Mouse (Mus musculus) retina, embryonic 14.5 days (tissue): ENCODE data around the gene Tnp2.

Source experiments
- DNase-seq: peaks from one replicate; pipeline ENCODE4 v3.0.0-alpha.2; 2015; ENCODE audit warnings: low spot score

Tnp2 gene

DNA sequence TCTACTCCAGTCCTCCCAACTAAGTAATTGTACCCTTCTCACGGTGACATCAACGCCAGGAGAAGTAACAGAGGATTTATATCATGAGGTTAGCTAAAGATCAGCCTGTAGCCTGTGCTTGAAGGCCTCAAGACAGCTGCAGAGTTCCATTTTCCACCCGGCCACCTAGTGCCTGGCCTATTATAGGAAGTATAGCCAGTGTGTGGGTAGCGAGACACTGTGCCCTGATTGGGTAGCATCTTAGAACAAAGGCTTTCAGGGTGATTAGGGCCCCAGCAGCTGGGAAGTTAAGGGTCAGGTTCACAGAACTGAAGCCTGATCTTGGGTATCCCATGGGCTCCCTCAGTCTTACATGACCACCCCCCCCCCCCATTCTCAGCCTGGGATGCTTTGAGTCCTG is 406 bp upstream of the Tnp2 start:
- DNase-seq, result peak; percentile 38

DNA sequence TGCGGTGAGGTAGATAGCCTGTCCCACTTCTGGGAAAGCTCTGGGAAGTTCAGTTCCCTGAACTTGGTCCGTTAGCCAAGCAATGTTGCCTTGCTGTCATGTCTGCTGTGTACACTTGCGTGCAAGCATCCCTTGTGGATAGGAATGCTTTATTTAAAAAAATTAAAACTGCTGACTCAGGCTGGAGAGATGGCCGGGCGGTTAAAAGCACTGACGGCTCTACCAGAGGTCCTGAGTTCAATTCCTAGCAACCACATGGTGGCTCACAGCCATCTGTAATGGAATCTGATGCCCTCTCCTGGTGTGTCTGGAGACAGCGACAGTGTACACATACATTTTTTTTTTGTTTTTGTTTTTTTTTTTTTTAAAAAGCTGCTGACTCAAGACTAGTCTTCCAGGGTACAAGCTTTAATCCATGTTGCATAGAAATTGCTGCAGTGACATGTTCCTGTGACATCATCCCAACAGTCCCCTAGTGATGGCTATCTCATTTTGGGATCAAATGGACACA is 857 bp downstream of the Tnp2 start:
- no peak for DNase-seq

DNA sequence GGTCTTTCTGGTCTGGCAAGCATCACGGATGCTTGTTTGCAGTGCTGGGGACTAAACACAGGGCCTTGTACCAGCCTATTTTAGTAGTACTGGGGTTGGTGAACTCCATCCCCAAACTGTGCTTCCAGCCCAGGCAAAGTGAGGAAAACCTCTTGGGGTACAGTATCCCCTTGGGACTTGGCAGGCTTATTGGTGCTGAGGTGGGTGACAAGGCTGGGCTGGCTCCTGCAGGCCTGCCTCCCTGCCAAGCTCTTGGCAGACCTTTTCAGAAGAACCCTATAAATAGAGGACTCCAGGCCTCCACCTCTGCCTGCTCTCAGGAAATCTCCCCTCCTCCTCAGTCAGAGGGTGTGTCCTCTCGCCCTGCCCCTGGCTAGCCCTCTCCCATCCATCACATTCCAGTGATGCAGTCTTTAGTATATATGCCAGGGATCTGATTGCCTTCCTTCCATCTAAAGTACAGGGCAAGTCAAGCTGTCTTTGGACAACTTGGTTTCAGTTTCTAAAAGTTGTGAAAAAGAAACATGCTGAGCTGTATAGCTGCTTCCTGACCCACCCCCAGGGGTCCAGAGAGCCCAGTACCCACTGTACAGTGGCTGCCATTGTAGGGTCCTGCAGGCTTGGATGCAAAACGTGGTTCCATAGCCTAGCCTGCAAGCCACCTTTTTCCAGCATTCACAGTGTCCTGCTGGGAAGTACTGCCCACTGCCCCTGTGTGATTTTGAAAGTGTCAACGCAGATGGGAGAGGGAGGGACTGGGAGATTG is 1.5 kb downstream of the Tnp2 start:
- no peak for DNase-seq

DNA sequence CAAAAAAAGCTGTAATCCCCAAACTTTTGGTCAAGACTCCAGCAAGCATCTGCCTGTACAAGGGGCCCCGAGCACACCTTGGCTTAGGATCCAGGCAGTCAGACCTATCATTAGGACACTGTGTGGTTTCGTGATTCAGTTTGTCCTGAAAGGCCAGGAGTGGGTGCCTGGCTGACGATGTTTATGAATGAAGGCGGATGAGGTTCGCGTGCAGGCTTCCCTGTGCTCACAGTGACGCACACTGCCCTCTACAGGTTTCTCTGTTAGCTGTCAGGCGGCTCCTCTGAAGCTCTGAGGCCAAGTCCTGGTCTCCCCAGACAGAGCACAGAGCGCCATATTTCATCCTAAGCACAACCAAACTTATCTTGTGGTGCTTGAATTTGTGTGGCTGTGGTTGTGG is 2.2 kb downstream of the Tnp2 start:
- peak; percentile 95 for DNase-seq

DNA sequence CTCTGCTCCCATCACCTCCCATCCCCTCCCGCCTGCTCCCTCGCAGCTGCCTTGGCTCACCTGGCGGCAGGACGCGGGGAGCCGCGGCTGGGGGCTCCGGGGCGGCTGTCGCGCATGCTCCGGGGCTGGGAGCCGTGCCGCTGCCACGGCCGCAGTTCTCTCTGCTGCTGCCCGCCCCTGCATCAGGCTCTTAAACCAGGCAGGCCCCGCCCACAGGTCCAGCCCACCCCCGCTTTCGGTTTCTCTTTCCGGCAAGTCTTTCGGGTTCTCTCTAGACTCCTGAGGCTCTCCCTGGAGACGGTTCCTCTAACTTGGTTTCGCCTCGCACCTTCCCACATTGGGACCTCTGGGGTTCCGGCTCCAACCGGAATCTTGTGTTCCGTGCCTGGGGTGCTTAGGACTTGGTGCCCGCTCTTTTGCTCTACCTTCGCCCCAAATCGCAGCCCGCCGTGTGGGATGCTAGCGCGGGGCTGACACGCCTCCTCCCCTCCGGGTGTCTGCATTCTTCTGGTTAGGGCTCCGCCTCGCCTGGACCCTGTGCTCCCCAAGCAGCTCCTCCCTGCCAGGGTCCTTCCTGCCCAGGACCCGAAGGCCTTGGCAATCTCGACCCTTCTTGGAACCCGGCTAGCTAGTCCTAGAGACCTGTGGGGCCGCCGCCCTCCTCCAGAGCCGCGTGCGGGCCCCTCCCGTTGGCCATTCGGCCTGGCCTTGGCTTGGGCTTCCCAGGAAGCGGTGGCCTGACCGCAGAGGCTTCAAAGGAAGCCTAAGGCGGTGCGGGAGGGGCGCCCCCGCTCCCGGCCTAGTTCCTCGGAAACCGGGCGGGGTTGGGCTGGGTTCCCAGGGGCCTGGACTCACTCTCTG is 2.9 kb downstream of the Tnp2 start, which contains the start of gene Socs1:
Socs1 (minus strand) TSS at position 166 of the 861 bp plus-strand sequence.
- peak; percentile 86 for DNase-seq

DNA sequence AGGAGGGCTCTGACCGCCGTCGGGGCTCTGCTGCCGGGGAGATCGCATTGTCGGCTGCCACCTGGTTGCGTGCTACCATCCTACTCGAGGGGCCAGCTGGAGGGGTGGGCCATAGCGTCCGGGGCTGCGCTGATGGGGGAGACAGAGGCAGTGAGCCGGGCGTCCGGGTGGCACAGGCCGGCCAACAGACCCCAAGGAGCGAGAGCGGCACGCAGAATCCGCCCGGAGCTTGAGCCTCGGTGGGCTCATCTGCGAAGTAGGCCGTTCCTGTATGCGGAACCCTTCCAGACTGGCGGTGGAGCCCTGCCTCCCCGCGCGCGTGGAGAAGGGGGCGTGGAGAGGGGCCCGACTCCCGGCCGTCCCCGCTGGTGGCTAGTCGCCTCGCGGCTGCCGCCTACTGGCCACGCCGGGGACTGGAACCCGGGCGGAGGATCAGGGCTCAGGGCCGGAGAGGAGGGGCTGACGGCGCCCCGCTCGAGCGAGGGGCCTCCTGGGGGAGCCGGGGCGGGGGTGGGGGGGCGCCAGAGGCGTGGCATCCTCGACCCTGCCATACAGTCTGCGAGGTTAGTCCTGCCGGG is 3.6 kb downstream of the Tnp2 start:
- DNase-seq, result peak; percentile 95

DNA sequence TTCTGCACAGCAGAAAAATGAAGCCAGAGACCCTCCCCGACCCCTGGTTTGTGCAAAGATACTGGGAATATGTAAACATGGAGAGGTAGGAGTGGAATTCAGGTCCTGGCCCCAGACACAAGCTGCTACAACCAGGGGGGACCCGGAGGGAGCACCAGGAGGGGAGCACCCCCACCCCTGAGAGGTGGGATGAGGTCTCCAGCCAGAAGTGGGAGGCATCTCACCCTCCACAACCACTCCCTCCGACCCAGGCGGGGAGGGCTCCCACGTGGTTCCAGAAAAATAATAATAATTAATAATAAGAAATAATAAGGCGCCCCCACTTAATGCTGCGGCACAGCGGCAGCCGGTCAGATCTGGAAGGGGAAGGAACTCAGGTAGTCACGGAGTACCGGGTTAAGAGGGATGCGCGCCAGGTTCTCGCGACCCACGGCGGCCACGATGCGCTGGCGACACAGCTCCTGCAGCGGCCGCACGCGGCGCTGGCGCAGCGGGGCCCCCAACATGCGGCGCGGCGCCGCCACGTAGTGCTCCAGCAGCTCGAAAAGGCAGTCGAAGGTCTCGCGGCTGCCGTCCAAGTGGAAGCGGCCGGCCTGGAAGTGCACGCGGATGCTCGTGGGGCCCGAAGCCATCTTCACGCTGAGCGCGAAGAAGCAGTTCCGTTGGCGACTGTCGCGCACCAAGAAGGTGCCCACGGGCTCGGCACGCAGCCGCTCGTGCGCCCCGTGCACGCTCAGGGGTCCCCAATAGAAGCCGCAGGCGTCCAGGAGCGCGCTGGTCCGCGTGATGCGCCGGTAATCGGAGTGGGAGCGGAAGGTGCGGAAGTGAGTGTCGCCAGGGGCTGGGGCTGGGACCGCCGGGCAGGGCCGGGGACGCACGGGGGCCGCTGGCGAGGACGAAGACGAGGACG is 4.3 kb downstream of the Tnp2 start:
- peak; percentile 54 for DNase-seq

DNA sequence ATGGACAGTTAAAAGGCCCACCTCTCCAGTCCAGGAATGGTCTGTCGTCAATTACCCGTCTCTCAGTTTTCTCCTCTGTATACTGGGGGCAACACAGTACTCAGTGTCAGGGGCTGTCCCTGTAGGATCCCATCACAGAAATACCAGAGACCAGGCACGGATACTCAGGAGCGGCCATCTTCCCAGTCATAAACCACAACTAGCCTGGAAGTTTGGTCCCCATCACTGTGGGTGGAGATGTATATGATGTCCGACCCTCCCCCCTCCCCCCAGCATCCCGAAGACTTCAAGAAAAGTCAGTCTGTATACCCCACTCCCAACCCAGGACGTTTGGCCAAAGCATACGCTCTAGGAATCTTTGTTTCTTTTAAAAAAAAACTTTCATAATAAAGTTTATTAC is 5.0 kb downstream of the Tnp2 start:
- no peak for DNase-seq

DNA sequence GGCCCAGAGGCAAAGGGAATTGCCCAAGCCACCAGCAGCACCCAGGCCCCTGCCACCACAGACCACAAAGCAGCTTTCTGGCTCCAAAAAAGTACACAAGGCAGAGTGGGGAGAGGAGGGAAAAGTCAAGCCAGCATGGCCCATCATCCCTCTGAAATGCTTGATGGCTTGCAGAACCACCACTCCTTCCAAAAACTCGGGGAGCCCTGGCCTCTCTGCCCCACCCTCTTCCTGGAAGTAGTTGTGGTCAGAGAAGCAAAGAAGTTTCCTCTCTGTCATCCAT is 5.4 kb downstream of the Tnp2 start:
- DNase-seq, result no peak

DNA sequence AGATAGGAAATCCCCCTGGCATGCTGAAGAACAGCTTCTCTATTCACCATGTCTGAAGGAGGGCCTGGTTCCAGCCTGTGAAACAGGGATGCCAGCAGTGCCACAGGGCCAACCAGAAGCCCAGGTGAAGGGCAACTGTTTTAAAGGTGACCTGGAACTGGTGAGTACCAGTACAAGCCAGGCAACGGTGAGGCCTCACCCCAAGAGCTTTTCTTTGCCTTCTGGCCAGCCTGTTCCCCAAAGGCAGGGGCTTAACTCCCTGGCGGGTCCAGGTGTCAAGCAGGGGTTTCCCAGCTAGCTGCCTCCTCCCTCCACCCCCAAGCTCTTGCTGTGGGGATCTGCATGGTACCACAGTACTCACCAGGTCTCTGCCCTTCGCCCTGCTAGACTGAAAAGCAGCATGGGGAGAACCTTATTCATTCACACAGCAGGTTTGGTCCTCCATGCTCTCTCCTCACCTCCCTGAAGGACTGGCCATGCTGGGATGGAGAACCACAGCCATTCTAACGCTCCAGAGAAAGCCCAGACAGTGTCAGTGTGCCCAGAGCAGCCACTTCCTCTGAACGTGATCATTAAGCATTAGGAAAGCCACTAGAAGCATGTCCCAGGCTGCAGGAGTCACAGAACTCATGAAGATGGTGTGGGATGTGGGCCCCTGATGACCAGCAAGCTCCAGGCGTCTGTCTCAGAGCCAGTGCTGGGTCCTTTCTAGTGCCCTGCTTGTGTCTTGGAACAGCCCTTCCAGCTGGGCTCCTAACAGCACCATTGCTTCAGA is 5.9 kb downstream of the Tnp2 start:
- no peak for DNase-seq

DNA sequence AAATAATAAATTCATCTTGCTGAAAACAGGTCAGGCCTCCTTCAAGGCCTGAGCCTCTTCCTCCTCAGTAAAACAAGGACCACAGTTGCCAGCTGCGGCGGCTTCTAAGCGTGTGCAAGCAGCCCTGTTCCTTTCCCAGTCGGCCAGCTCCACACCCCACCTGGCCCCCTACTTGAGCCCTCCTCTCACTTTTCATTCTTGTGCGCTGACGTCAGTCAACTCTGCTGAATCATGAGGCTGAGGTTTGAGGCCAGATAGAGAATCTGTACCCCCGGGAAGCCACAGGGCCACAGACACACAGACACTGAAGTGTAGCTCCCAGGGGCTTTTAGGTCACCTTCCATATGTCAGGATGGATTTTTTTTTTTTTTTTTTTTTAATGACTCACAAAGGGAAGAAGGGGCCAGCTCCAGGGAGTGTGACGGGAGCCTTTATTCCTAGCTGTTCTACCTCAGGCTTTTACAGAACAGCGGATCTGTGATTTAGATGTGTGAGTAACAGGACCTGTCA is 6.5 kb downstream of the Tnp2 start:
- peak; percentile 31 for DNase-seq

DNA sequence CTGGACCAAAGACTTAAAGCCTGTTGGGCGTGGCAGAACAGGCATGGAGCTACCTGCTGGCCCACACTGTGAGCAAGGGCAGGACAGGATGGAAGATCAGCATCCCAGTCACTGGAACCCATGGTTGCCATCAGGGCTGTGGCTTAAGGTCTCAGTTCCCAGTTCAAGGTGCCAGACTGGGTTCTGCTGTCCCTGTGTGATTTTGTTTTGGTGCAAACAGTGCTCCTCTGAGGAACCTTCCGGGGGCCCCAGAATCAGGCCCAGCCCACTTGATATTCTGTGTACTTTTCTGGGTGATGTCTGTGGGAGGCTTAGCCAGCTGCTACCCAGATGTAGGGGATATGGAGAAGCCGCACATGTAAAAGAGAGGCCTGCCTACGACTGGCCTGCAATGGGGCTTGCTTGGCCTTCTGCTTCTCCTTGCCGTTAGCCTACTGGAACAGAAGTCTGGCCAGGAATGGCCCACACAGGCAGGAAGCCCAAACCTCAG is 7.8 kb downstream of the Tnp2 start:
- no peak for DNase-seq

DNA sequence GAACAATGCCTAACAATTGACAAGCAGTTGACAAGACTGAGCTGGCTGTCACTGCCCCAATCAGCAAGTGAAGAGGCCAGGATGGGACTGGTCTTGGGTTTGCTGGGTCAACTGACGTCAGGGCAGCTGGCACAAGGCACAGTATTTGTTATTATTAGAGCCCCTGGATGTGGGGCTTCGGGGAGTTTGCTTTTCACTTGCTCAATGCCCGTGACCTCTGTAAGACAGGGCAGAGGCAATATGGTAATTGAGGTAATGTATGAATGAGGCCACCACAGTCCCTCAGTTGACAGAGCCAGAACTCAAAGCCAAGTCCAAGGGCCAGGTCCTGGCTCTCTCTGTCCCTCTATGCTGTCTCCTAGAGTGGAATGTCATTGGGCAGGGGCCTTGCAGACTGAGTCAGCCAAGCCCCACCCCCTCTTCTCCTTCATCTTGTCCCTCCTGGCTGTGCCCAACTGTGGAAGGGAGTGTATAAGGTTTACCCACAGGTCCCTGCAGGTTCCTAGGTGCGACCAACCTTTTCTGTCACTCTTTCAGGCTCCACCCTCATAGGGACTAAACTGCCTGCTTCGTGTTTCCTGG is 10.8 kb downstream of the Tnp2 start:
- DNase-seq, result no peak

DNA sequence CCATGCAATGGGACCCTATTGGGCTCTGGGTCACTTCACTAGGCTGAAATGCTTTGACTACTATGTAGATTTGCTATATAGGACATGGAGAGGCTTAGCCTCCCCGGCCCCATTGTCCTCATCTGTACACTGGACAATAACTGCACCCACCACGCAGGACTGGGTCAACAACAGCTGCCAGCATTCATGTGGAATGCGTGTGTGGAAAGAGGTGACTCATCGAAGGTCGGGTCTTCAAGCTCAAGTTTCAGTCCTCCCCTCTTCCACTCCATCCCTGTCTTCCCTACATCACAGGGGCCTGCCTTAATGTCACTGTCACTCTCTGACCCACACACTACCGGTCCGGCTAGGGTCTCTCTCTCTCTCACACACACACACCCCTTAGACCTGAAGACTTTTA is 12.1 kb downstream of the Tnp2 start:
- no peak for DNase-seq

DNA sequence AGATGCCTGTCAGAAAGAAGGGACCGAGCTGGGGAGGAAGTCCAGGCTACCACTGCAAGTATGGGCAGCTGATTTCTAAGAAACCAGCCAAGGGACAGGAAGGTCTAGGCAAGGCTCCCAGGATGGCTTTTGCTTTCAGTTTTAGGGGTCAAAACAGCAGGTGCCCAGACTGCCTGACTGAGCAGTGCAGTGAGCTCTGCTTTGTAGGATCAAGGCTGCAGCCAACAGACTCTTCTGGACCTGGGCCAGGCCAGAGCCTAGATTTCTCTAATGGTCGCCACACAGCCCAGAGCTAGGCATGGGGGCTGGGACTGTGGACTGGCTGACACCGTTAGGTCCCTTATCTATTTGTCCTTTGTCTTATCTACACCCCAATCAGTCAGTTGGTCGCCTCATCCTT is 13.7 kb downstream of the Tnp2 start:
- no peak for DNase-seq

DNA sequence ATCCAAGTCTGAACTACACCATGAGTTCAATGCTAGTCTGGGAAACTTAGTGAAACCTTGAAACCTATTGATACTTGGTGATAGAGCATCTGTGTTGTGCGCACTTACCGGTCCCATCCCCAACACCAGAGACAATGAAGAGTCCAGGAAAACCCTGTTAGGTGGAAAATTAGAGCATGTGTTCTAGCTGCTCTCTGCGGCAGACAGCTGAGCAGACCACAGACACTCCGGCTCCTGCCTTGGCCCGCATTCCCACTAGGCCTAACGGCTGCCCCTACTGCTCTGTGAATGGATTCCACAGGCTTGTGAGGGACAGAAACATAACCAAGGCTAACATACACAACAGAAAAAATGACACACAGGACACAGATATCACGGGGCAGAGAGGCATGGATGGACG is 14.9 kb downstream of the Tnp2 start:
- DNase-seq, result no peak

DNA sequence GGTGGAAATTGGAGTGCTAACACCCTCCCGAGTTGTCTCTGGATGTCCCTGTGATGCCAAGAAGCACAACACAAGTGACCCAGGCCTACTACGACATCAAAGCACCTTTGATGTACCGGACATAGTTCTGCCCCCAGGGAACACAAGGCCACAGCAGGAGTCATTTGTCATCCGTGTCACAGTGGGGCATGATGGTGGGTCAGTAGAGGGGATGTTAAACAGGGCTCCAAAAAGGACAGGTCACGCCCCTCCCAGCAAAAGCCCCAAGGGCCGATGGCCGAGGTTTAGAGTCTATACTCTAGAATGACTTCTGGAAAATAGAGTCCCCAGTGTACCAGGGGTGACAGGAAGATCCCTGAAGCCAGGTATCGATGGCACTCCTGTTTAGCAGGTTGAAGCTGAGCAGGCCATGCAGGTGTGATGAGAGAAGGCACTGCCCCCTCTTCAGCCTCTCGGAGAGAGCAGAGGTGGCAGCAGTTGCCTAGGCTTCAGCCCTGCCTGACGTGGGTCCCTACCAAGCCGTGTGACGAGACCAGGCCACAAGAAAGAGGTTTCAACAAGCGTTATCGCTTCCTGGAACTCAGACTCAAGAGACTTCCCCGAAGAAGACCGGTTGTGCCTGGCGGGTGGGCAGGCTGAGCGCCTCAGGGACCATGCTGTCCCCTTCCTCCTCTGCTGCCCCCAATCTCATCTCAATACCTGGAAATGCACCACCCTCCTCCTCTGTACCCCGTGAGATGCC is 16.5 kb downstream of the Tnp2 start:
- no peak for DNase-seq

DNA sequence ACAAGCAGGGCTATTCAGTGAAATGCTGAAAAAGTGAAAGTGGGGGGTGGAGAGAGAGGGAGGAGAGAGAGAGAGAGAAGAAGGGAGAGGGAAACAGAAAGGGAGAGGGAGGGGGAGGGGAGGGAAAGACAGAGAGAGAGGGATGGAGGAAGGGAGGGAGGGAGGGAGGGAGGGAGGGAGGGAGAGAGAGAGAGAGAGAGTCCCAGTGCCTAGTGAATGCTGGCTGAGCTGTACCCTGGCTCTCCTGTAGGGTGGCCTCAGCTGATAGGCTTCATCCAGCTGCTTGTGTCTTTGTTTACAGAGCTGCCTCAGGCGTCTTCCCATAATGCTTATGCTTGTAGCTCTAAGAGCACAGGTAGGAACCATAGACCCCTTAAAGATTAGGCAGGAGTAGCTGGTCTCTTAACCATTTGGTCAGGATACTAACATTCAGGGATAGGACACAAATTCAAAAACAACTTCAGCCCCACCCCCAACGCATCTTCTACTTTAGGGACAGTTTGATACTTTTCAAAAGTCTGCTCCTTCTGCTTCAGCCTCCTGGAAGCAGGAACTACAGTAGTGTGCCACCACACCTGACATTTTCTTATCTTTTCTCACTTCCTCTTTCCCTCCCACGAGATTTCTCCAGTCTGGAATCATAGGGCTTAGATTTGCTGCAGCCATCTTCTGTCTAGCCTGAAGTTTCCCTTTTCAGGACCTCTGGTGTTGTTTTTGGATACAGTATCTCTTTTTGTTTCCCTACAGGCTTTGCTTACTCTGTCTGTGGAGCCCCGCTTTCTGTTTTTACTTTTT is 17.7 kb downstream of the Tnp2 start:
- DNase-seq, result no peak

DNA sequence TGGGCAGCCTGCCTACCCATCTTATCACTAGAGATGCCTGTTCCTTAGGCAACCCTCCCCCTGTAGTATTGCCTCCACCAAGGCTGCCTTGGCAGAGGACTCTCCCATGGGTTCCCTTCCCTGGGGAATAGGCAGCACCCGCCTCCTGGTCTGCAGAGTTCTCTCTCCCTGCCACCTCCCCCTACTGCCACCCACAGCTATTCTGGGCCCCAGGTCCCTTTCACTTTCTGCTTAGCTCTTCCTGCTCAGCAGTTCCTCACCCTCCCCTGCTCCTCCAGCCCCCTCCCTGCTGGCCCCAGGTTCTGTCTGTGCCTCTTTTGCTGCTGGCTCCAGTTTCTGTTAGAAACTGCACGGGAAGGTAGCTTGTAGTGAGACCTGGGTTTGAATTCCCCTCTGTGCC is 18.8 kb downstream of the Tnp2 start:
- DNase-seq, result no peak
